Mouse (Mus musculus) heart, embryonic 10.5 days (tissue): Measurements from ENCODE around the gene Strn. TPM values are rescaled to one million over a fixed set of nuclear protein-coding genes. Genes with fewer than 3 reads are reported as not detected.

Experiments used
- DNase-seq: peaks from one replicate; pipeline ENCODE4 v3.0.0-alpha.2; 2017; ENCODE audit warnings: low spot score
- H3K27ac ChIP-seq: fragments of 300-500 bp; sonication (generic); 2 replicates; pipeline ENCODE4 v1.5.1; 2016; ENCODE audit warnings: mild to moderate bottlenecking
- H3K27me3 ChIP-seq: fragments of 300-500 bp; sonication (generic); 2 replicates; pipeline ENCODE4 v1.6.1; 2016; ENCODE audit warnings: mild to moderate bottlenecking; ENCODE audit not compliant: poor library complexity, insufficient read depth, severe bottlenecking
- H3K36me3 ChIP-seq: fragments of 300-500 bp; sonication (generic); 2 replicates; pipeline ENCODE4 v1.6.1; 2016; ENCODE audit warnings: mild to moderate bottlenecking, moderate library complexity
- H3K4me1 ChIP-seq: fragments of 300-500 bp; sonication (generic); 2 replicates; pipeline ENCODE4 v1.6.1; 2016; ENCODE audit warnings: mild to moderate bottlenecking
- H3K4me3 ChIP-seq: fragments of 300-500 bp; sonication (generic); 2 replicates; pipeline ENCODE4 v1.5.1; 2016; ENCODE audit warnings: mild to moderate bottlenecking, moderate library complexity
- H3K9me3 ChIP-seq: fragments of 300-500 bp; sonication (generic); 2 replicates; pipeline ENCODE4 v1.6.1; 2016; ENCODE audit warnings: mild to moderate bottlenecking, moderate library complexity
- whole genome bisulfite sequencing: fragments of 180-500 bp; shearing (Covaris S2); methylation state at CpG from one replicate; pipeline ENCODE4 v1.1.7; 2016; 5-methylcytosine and 5-hydroxymethylcytosine counted together
- polyA plus RNA-seq: library from polyadenylated mRNA; unstranded; fragments of >200 nt; fragmentation: Nextera tagmentation; extraction: Ambion mirVana; gene quantifications from 2 replicates; pipeline ENCODE4 v1.2.1, GENCODE M21; 2016

Strn gene
- polyA plus RNA-seq, 1 experiment from 2014 or later: 8.5 TPM

- H3K4me3 ChIP-seq: no peak overlapping the region
- WGBS: 46% methylated on average over 2 of the region's 2 CpGs
- DNase-seq: no peak
- no peaks in the 10 kb centered on the region for H3K27me3 ChIP-seq
- no peaks in the 10 kb centered on the region for H3K36me3 ChIP-seq
- no peaks in the 10 kb centered on the region for H3K9me3 ChIP-seq
- no peak overlapping the region for H3K27ac ChIP-seq
- peaks cover 20% of the 10 kb centered on the region; the same call in 1 of the 2 replicates for H3K4me1 ChIP-seq
These were observed 775 bp upstream of the Strn start for GRCm38 (mm10) chr17:78737771-78738170.

- H3K9me3 ChIP-seq: no peaks in the 10 kb centered on the region
- H3K4me1 ChIP-seq: peaks cover 29% of the 10 kb centered on the region
- under 1% methylated on average over 58 of the region's 60 CpGs for WGBS
- H3K27me3 ChIP-seq: no peaks in the 10 kb centered on the region
- 0 out of 2 replicates have a peak, but pooled peaks cover 3% of the 10 kb centered on the region for H3K36me3 ChIP-seq
- peak overlapping the region; percentile 98 for H3K27ac ChIP-seq
- peak; percentile 99 for DNase-seq
- H3K4me3 ChIP-seq: peak overlapping the region; percentile 97
These were observed 465 bp downstream of the Strn start for GRCm38 (mm10) chr17:78736473-78736988.

DNA sequence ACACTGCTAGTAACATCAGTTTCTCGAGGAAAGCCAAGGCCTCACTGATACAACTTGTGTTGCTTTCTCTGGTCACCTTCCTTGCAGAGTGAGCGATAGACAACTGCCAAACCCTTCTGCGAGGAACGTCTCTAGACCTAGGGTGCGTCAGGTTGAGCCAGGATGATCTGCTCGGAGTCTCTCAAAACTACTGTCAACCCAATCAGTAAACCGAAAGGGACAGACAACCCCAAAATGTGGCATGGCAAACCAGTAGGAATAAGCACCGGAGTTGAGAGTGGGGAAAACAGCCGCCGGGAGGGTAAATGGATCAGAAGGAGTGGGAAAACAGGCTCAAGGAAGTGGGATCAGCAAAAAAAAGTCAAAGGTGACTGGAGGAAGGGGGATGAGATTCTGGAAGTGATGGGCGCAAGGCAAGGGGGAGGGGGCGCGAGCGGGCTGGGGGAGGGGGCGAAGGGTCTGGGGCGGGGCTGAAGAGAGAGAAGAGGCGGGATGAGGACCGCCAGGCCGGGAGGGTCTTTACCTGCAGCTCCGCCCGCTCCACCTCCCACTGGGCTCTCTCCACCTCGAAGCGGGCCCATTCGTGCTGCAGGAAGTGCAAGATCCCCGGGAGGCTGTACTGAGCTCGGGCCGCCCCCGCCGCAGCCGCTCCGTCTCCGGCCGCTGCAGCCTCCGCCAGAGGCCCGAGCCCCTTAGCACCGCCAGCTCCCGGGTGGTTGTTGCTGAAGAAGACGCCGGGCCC is 1.1 kb downstream of the Strn start:
- WGBS: under 1% methylated on average over 39 of the region's 39 CpGs
- H3K36me3 ChIP-seq: 0 out of 2 replicates have a peak, but pooled peaks cover 3% of the 10 kb centered on the region
- peak overlapping the region; percentile 98 for H3K27ac ChIP-seq
- peaks cover 29% of the 10 kb centered on the region for H3K4me1 ChIP-seq
- H3K9me3 ChIP-seq: no peaks in the 10 kb centered on the region
- peak overlapping the region; percentile 97 for H3K4me3 ChIP-seq
- DNase-seq: no peak
- no peaks in the 10 kb centered on the region for H3K27me3 ChIP-seq

GRCm38 (mm10) chr17:78734806-78735205 is 2.2 kb downstream of the Strn start:
- H3K9me3 ChIP-seq: no peaks in the 10 kb centered on the region
- H3K27me3 ChIP-seq: no peaks in the 10 kb centered on the region
- peak overlapping the region; percentile 97 for H3K4me3 ChIP-seq
- DNase-seq: no peak
- peak overlapping the region; percentile 98; the same call in 1 of the 2 replicates for H3K27ac ChIP-seq
- peaks cover 29% of the 10 kb centered on the region for H3K4me1 ChIP-seq
- H3K36me3 ChIP-seq: 0 out of 2 replicates have a peak, but pooled peaks cover 3% of the 10 kb centered on the region
- 66% methylated on average over 10 of the region's 10 CpGs for WGBS

DNA sequence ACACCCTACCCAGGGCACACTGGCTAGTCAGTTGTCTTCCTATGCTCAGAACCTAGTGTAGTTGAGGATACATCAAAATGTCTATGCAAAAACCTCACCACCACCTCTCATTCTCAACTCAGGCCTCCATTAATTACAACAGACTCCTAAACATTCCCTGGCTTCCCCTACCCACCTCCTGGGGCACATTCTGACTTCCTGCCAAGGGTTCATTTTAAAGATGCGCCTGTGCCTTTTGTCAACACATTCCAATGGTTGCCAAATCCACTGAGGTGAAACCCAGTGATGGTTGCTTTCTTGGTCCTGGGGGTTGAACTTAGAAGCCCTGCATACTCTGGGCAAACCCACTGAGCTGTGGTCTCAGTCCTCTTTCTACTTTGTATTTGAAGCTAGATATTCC is 4.9 kb downstream of the Strn start:
- Histone ChIP-seq H3K9me3 (no peaks in the 10 kb centered on the region), H3K27ac (no peak overlapping the region), H3K27me3 (no peaks in the 10 kb centered on the region), H3K4me3 (no peak overlapping the region), H3K4me1 (peaks cover 28% of the 10 kb centered on the region), H3K36me3 (0 out of 2 replicates have a peak, but pooled peaks cover 3% of the 10 kb centered on the region)
- DNase-seq: no peak
- 73% methylated on average over 1 of the region's 1 CpGs for WGBS

- DNase-seq: no peak
- Histone ChIP-seq H3K27ac (no peak overlapping the region), H3K27me3 (no peaks in the 10 kb centered on the region), H3K9me3 (no peaks in the 10 kb centered on the region), H3K4me1 (peaks cover 18% of the 10 kb centered on the region), H3K4me3 (no peak overlapping the region), H3K36me3 (peaks cover 6% of the 10 kb centered on the region; the same call in 1 of the 2 replicates)
- 80% methylated on average over 14 of the region's 14 CpGs for WGBS
These were observed 10.1 kb downstream of the Strn start for GRCm38 (mm10) chr17:78726746-78727449.

DNA sequence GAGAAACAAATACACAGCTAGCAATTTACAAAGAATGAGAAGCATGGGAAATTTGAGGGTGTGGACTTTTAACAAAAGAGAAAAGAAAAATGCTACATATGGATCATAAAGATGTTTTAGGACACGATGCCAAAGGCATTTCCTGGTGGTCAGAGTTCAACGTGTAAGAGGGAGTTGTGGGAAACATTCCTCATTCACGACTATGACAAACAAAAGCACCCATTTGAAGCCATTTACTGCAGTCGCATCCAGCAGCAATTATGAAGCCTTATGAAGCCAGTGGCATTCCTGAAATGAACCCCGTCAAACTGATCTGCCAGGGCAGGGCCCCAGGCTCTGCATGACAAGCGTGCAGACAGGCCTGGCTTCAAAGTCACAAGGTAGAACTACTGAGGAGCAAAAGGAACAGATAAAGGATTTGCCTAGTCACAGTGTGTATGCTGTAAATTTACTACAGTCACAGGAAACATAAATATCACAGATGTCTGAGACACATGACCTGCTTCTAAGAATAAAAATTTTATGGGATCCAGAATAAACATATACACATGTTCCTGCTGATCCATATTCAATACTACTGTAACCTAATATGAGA is 12.4 kb downstream of the Strn start:
- H3K4me3 ChIP-seq: no peak overlapping the region
- DNase-seq: peak; percentile 81
- H3K9me3 ChIP-seq: no peaks in the 10 kb centered on the region
- peaks cover 17% of the 10 kb centered on the region; the same call in 1 of the 2 replicates for H3K4me1 ChIP-seq
- no peaks in the 10 kb centered on the region for H3K27me3 ChIP-seq
- H3K27ac ChIP-seq: no peak overlapping the region; the same call in 1 of the 2 replicates
- H3K36me3 ChIP-seq: peaks cover 8% of the 10 kb centered on the region; the same call in 1 of the 2 replicates
- 58% methylated on average over 6 of the region's 6 CpGs for WGBS

- no peak overlapping the region for H3K4me3 ChIP-seq
- H3K4me1 ChIP-seq: peaks cover 13% of the 10 kb centered on the region; the same call in 1 of the 2 replicates
- 80% methylated on average over 7 of the region's 7 CpGs for WGBS
- no peaks in the 10 kb centered on the region for H3K27me3 ChIP-seq
- no peaks in the 10 kb centered on the region for H3K9me3 ChIP-seq
- no peak for DNase-seq
- no peak overlapping the region for H3K27ac ChIP-seq
- peaks cover 23% of the 10 kb centered on the region for H3K36me3 ChIP-seq
These were observed 15.3 kb downstream of the Strn start for GRCm38 (mm10) chr17:78721690-78722089.

- peaks cover 6% of the 10 kb centered on the region; the same call in 1 of the 2 replicates for H3K4me1 ChIP-seq
- no peak overlapping the region for H3K4me3 ChIP-seq
- WGBS: 96% methylated on average over 13 of the region's 13 CpGs
- no peaks in the 10 kb centered on the region for H3K9me3 ChIP-seq
- H3K27me3 ChIP-seq: no peaks in the 10 kb centered on the region
- no peak for DNase-seq
- H3K36me3 ChIP-seq: peaks cover 24% of the 10 kb centered on the region
- no peak overlapping the region for H3K27ac ChIP-seq
These were observed 17.9 kb downstream of the Strn start for GRCm38 (mm10) chr17:78719086-78719485.

DNA sequence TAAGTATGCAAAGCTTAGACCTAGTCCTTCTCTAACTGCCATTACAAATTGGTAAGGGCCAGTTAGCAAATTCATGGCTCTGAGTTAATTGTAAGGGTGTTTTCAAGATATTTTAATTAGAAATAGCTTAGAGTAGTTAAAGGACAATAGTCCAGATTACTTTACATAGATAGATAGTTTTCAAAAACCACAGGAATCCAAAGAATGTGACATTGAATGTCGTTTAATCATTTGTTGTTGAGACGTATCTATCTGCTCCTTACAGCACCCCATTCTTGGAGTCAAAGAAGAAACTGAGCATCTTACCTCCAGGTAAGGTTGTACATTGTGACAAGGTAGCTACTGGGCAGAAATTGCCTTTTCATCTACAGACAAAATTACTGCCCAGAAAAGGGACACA is 26.7 kb downstream of the Strn start:
- peaks cover 15% of the 10 kb centered on the region; the same call in 1 of the 2 replicates for H3K4me1 ChIP-seq
- no peak overlapping the region for H3K4me3 ChIP-seq
- 62% methylated on average over 2 of the region's 2 CpGs for WGBS

DNA sequence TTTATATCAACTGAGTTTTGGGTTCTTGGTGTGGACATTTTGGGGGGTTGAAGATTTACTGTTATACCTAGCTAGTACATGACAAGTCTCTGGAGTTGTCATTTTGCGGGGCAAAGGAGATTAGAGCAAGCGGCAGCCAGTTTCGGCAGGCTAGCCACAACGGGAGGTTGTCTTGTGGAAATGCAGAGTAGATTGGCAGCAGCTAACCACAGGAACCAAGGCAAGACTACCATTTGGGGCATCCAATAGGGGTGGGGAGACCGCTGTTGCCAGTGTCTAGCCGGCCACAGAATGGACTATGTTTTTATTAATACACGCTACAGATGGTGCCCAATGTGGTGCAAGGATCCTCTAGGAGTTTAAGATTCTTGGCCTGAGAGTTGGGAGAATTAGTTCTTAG is 28.6 kb downstream of the Strn start:
- peaks cover 24% of the 10 kb centered on the region for H3K36me3 ChIP-seq
- whole genome bisulfite sequencing: 86% methylated on average over 7 of the region's 7 CpGs

More for the DNA sequence above, 26.7 kb downstream of the Strn start:
- no peak for DNase-seq
- Histone ChIP-seq H3K27me3 (no peaks in the 10 kb centered on the region), H3K27ac (no peak overlapping the region), H3K9me3 (peaks cover 7% of the 10 kb centered on the region; the same call in 1 of the 2 replicates), H3K36me3 (peaks cover 18% of the 10 kb centered on the region)

GRCm38 (mm10) chr17:78702988-78703387 is 34.0 kb downstream of the Strn start:
- no peak for DNase-seq
- Histone ChIP-seq H3K36me3 (peaks cover 26% of the 10 kb centered on the region), H3K9me3 (peaks cover 7% of the 10 kb centered on the region; the same call in 1 of the 2 replicates), H3K4me1 (peaks cover 5% of the 10 kb centered on the region; the same call in 1 of the 2 replicates), H3K27me3 (no peaks in the 10 kb centered on the region), H3K27ac (no peak overlapping the region), H3K4me3 (no peak overlapping the region)
- WGBS: 90% methylated on average over 7 of the region's 7 CpGs

More for the DNA sequence above, 28.6 kb downstream of the Strn start:
- no peak for DNase-seq
- peaks cover 10% of the 10 kb centered on the region; the same call in 1 of the 2 replicates for H3K4me1 ChIP-seq
- peaks cover 7% of the 10 kb centered on the region; the same call in 1 of the 2 replicates for H3K9me3 ChIP-seq
- H3K27me3 ChIP-seq: no peaks in the 10 kb centered on the region
- H3K27ac ChIP-seq: no peak overlapping the region
- H3K4me3 ChIP-seq: no peak overlapping the region
